Mouse (Mus musculus) testis, adult 10 weeks (tissue): ENCODE results near the gene Cyp3a13. TPM values are rescaled to one million over a fixed set of nuclear protein-coding genes. Genes with fewer than 3 reads are reported as not detected.

ENCODE experiments used
- polyA plus RNA-seq: library from polyadenylated mRNA; stranded (reverse); fragments of 350-450 nt; fragmentation: Illumina TruSeq; extraction: RNeasy Lipid Tissue Mini Kit (QIAGEN cat#74804); gene quantifications from one replicate; pipeline ENCODE4 v1.2.3, GENCODE M21; 2014; ENCODE audit warnings: low read depth, low replicate concordance

Cyp3a13 gene
- polyA plus RNA-seq, result 0.39 TPM

GRCm38 (mm10) chr5:137921532-137921931 is at the start of gene Cyp3a13:
TSS of gene Cyp3a13 (minus strand) at chr5:137921619.

GRCm38 (mm10) chr5:137962945-137963344 is 41.5 kb upstream of the Cyp3a13 start, which contains the start of gene Gjc3:
TSS of gene Gjc3 (minus strand) at chr5:137963098.

GRCm38 (mm10) chr5:137871644-137872380 is 49.6 kb downstream of the Cyp3a13 start, which contains the start of gene Pilrb2:
TSS of gene Pilrb2 (minus strand) at chr5:137871815.

GRCm38 (mm10) chr5:137857960-137858710 is 63.3 kb downstream of the Cyp3a13 start, which contains the start of gene Pilrb1:
TSS of gene Pilrb1 (minus strand) at chr5:137858106.

Other genes starting within 250 kb of the Cyp3a13 start
- 5.5 TPM for gene Agfg2, start 236.9 kb downstream of the Cyp3a13 start, polyA plus RNA-seq
- gene Nyap1, start 180.0 kb downstream of the Cyp3a13 start, polyA plus RNA-seq, result 0.07 TPM
- 7.8 TPM for gene Tsc22d4, start 175.9 kb downstream of the Cyp3a13 start, polyA plus RNA-seq
- gene Ppp1r35, start 142.8 kb downstream of the Cyp3a13 start, polyA plus RNA-seq, result 3.4 TPM
- 26.1 TPM for gene Mepce, start 134.0 kb downstream of the Cyp3a13 start, polyA plus RNA-seq
- 48.0 TPM for gene Zcwpw1, start 133.8 kb downstream of the Cyp3a13 start, polyA plus RNA-seq
- 0.38 TPM for gene Pilra, start 85.3 kb downstream of the Cyp3a13 start, polyA plus RNA-seq
- gene Pilrb1, start 63.5 kb downstream of the Cyp3a13 start, polyA plus RNA-seq, result not detected
- not detected for gene Pilrb2, start 49.8 kb downstream of the Cyp3a13 start, polyA plus RNA-seq
- not detected for gene Gjc3, start 41.5 kb upstream of the Cyp3a13 start, polyA plus RNA-seq
- gene Azgp1, start 59.9 kb upstream of the Cyp3a13 start, polyA plus RNA-seq, result 0.76 TPM
- gene Smok3a, start 99.6 kb upstream of the Cyp3a13 start, polyA plus RNA-seq, result 7.5 TPM
- 7.3 TPM for gene Smok3b, start 99.8 kb upstream of the Cyp3a13 start, polyA plus RNA-seq
- 5.5 TPM for gene Smok3c, start 131.6 kb upstream of the Cyp3a13 start, polyA plus RNA-seq
- gene Zkscan1, start 163.5 kb upstream of the Cyp3a13 start, polyA plus RNA-seq, result 16.2 TPM
- 109 TPM for gene Zscan21, start 195.3 kb upstream of the Cyp3a13 start, polyA plus RNA-seq
- gene Zfp113, start 234.1 kb upstream of the Cyp3a13 start, polyA plus RNA-seq, result 6.7 TPM
- gene Cops6, start 239.5 kb upstream of the Cyp3a13 start, polyA plus RNA-seq, result 89.9 TPM